Mouse (Mus musculus) olfactory bulb, adult 2 months (tissue): Measurements from ENCODE around the gene Satb2.

Source experiments
- CTCF ChIP-seq: fragments of 200-500 bp; IDR thresholded peaks from 2 replicates; pipeline ENCODE4 v1.5.1; 2012; ENCODE audit warnings: low read depth, mild to moderate bottlenecking, low read length, moderate library complexity; ENCODE audit not compliant: insufficient read depth
- POLR2A ChIP-seq: fragments of 200-500 bp; IDR thresholded peaks from 2 replicates; pipeline ENCODE4 v1.6.1; 2012; ENCODE audit warnings: mild to moderate bottlenecking, low read depth, low read length, moderate library complexity; ENCODE audit not compliant: insufficient read depth

DNA sequence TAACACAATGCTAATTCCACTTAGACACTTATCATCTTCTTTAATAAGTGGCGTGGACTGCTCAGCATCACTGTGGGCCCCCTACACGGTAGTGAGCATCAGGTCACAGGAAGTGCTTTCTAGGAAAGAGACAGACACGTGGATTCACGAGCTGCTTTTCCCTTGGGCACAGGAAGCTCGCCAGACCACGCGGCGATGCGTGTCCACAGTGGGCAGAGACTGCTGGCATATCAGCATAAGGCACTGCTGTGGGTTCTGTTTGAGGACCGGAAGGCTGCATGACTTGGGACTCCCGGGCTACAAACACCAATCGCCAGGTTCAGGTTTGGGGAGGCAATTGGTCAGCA, 22.7 kb downstream of the Satb2 start:
- TF ChIP-seq CTCF (no peak), POLR2A (no peak)
